12 mouse cellular contexts compared by ENCODE assay signal in the genomic region with DNA sequence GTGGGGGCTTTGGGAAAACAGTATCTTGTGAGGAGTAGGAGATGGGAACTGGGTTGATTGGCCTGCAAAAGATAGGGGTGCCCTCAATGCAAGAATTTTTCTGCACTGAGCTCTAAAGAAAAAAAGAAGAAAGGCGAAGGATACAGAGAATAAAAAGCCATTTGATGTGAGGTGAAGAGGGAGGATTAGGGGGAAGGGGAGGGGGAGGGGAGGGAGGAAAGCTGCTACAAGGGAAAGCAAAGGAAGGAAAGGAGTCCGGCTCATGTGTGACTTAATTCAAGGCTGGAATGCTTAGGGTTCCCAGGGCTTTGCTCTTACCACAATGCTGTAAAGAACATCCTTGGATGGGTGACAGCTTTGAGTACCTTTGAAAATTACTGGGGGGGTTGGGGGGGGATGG.
"Had no signal": no experiment of that assay in that cellular context is flagged by ENCODE, and none has a peak within 500 bp of the region (broad histone marks: within the 10 kb centered on the region; RNA-seq: fewer than 3 reads in every experiment).

No protein-coding gene starts in this region.

- DNase-seq: kidney, adult 11 months; kidney, postnatal 14 days; left cerebral cortex, postnatal 4 days; lung, adult 18-20 months; right cerebral cortex, adult 18-20 months; right cerebral cortex, postnatal 25 days; thymus, postnatal 36 days had no signal

- H3K4me2 ChIP-seq: kidney, embryonic 15.5 days; limb, embryonic 13.5 days; neural tube, embryonic 15.5 days had no signal

- H3K36me3 ChIP-seq: kidney, embryonic 15.5 days; limb, embryonic 13.5 days; neural tube, embryonic 15.5 days had no signal

- H3K9me3 ChIP-seq: kidney, embryonic 15.5 days; limb, embryonic 13.5 days had no signal

- H3K27ac ChIP-seq: kidney, embryonic 15.5 days; limb, embryonic 13.5 days; liver, embryonic 14.5 days; neural tube, embryonic 15.5 days had no signal

- H3K4me3 ChIP-seq: kidney, embryonic 15.5 days; limb, embryonic 13.5 days; myocyte; neural tube, embryonic 15.5 days had no signal

- H3K9ac ChIP-seq: kidney, embryonic 15.5 days; limb, embryonic 13.5 days; liver, embryonic 14.5 days; neural tube, embryonic 15.5 days had no signal
